Mouse (Mus musculus): ENCODE measurements at regions not wholly inside any gene's neighbourhood (a gene's known extent, or its start where the extent isn't known, plus 50 kb on each side); places are given as distances from the start of the nearest gene placed in this dataset.
A peak's percentile ranks its signal among the peaks of the same experiment; 100 is the strongest.

- no peak overlapping the region for H3K4me3 ChIP-seq
- peak overlapping the region; percentile 56; the same call in 1 of the 2 replicates for H3K27ac ChIP-seq
- H3K4me1 ChIP-seq: peaks cover 46% of the 10 kb centered on the region
- peaks cover 22% of the 10 kb centered on the region for H3K27me3 ChIP-seq (ENCODE audit: poor library complexity, severe bottlenecking)
- no peak for DNase-seq (ENCODE audit: extremely low spot score, low spot score)
- H3K9me3 ChIP-seq: peaks cover 12% of the 10 kb centered on the region; the same call in 1 of the 2 replicates
- H3K36me3 ChIP-seq (replicated peaks): no peaks in the 10 kb centered on the region; the same call in 1 of the 2 replicates
Observed at GRCm38 (mm10) chr13:59888038-59889016, 65.4 kb upstream of the Tut7 start.

GRCm38 (mm10) chr13:59887306-59887705 lies 64.4 kb upstream of the Tut7 start:
- no peak overlapping the region; the same call in 1 of the 2 replicates for H3K27ac ChIP-seq
- 65% methylated on average over 4 of the region's 4 CpGs for WGBS
- peaks cover 12% of the 10 kb centered on the region; the same call in 1 of the 2 replicates for H3K9me3 ChIP-seq
- H3K36me3 ChIP-seq (replicated peaks): no peaks in the 10 kb centered on the region; the same call in 1 of the 2 replicates
- peaks cover 17% of the 10 kb centered on the region for H3K27me3 ChIP-seq (ENCODE audit: poor library complexity, severe bottlenecking)
- H3K4me3 ChIP-seq: no peak overlapping the region
- DNase-seq (ENCODE audit: extremely low spot score, low spot score): no peak
- H3K4me1 ChIP-seq: peaks cover 41% of the 10 kb centered on the region

DNA sequence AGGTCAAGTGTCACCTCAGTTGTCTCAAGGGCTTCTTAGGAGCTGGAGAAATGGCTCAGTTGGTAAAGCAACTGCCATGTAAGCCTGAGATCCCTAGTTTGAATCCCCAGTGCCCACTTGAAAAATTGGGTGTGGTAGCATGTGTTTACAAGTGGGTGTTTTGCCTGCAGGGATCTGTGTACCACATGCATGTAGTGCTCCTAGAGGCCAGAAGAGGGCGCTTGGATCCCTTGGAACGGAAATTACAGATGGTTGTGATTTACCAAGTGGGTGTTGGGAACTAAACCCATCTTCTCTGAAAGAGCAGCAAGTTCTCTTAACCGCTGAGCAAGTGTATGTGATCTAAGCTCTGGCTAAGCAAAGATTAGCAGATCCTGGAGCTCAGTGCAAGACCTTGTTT lies 63.6 kb upstream of the Tut7 start:
- WGBS: 58% methylated on average over 3 of the region's 3 CpGs
- no peak for DNase-seq (ENCODE audit: extremely low spot score, low spot score)
- peaks cover 12% of the 10 kb centered on the region; the same call in 1 of the 2 replicates for H3K9me3 ChIP-seq

GRCm38 (mm10) chr13:59881989-59882784 lies 59.2 kb upstream of the Tut7 start:
- DNase-seq (ENCODE audit: extremely low spot score, low spot score): no peak
- peaks cover 11% of the 10 kb centered on the region for H3K4me1 ChIP-seq
- H3K27ac ChIP-seq: peak overlapping the region; percentile 56
- no peak overlapping the region; the same call in 1 of the 2 replicates for H3K4me3 ChIP-seq
- peaks cover 12% of the 10 kb centered on the region; the same call in 1 of the 2 replicates for H3K9me3 ChIP-seq
- 48% methylated on average over 19 of the region's 19 CpGs for WGBS
- no peaks in the 10 kb centered on the region; the same call in 1 of the 2 replicates for H3K36me3 ChIP-seq (replicated peaks)
- no peaks in the 10 kb centered on the region for H3K27me3 ChIP-seq (ENCODE audit: poor library complexity, severe bottlenecking)

More for the DNA sequence above, 63.6 kb upstream of the Tut7 start:
- H3K27me3 ChIP-seq (ENCODE audit: poor library complexity, severe bottlenecking): peaks cover 10% of the 10 kb centered on the region; the same call in 1 of the 2 replicates
- no peaks in the 10 kb centered on the region; the same call in 1 of the 2 replicates for H3K36me3 ChIP-seq (replicated peaks)
- no peak overlapping the region for H3K27ac ChIP-seq
- no peak overlapping the region for H3K4me3 ChIP-seq
- peaks cover 40% of the 10 kb centered on the region for H3K4me1 ChIP-seq

GRCm38 (mm10) chr13:59880055-59880454 lies 57.1 kb upstream of the Tut7 start:
- no peaks in the 10 kb centered on the region for H3K9me3 ChIP-seq
- no peak for DNase-seq (ENCODE audit: extremely low spot score, low spot score)
- H3K4me1 ChIP-seq: peaks cover 18% of the 10 kb centered on the region
- no peaks in the 10 kb centered on the region for H3K36me3 ChIP-seq (replicated peaks)
- H3K27me3 ChIP-seq (ENCODE audit: poor library complexity, severe bottlenecking): no peaks in the 10 kb centered on the region
- no peak overlapping the region for H3K4me3 ChIP-seq
- WGBS: 96% methylated on average over 3 of the region's 3 CpGs
- H3K27ac ChIP-seq: no peak overlapping the region

- Histone ChIP-seq H3K27me3 (ENCODE audit: poor library complexity, severe bottlenecking) (no peaks in the 10 kb centered on the region), H3K27ac (no peak overlapping the region), H3K36me3 (replicated peaks) (no peaks in the 10 kb centered on the region), H3K9me3 (no peaks in the 10 kb centered on the region), H3K4me3 (no peak overlapping the region), H3K4me1 (peaks cover 16% of the 10 kb centered on the region)
- WGBS: 65% methylated on average over 2 of the region's 2 CpGs
- no peak for DNase-seq (ENCODE audit: extremely low spot score, low spot score)
Observed at GRCm38 (mm10) chr13:59875637-59876036, 52.7 kb upstream of the Tut7 start.

DNA sequence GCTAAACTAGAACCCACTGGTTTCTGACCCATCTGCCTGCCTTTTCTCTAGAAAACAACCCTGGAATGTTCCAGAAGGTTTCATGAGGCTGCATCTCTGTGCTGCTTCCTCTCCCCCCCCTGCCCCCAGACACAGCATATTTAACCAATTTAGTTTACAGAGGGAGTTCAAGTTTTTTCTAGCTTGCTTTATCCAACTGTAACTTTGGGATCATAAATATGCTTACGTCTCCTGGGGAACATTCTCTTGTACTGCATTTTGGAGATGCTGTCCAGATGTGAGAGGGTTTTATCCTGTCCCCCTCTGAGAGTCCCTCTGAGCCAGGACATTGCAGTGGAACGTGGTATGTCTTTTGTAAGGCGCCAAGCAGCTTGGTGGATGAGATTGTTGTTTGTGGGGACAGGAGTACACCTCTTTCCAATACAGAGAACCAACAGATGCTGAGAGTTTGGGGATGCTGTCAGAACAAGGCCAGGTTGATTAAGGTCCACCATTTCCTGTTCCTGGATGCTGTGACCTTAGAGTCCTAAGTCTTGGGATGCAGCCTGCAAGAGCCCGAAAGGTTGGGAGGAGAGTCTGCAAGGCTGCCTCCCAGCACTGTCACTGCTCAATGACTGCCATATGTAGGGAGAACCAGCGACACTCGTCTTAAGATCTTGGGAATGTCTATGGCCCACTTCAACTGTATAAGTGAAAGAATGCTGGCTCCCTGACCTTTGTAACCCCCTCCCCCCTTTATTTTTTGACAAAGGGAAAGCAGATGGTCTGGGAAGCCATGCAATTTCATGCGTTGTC lies 51.4 kb upstream of the Tut7 start:
- H3K4me3 ChIP-seq: no peak overlapping the region
- no peaks in the 10 kb centered on the region for H3K9me3 ChIP-seq
- 0 out of 2 replicates have a peak overlapping the region, but pooled peaks have one; percentile 25 for H3K27ac ChIP-seq
- WGBS: 75% methylated on average over 7 of the region's 7 CpGs
- no peaks in the 10 kb centered on the region for H3K36me3 ChIP-seq (replicated peaks)
- peaks cover 16% of the 10 kb centered on the region for H3K4me1 ChIP-seq
- no peak for DNase-seq (ENCODE audit: extremely low spot score, low spot score)
- no peaks in the 10 kb centered on the region for H3K27me3 ChIP-seq (ENCODE audit: poor library complexity, severe bottlenecking)

All from forebrain, embryonic 10.5 days (tissue).